In the genomic region with DNA sequence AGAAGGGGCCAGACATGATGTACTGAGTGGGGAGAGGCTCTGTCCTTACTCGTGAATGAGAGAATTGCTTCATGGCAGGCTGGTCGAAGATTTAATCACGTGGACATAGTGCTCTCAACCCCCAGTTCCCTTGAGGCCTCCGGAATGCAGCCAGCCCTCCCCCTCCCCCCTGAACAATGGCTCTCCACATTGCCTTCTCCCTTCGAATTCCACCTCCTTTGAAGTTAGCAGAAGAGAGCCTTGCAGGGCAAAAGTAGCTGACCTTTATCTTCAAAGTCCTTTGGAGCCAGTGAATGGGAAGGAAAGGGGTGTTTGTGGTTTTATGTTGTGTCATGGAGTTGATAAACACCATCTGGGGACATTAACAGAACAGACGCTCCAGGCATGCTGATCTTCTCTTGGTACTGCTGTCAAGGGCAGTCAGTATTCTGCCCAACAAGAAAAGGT, we compare ENCODE assay signal across 12 mouse cellular contexts.
A peak's percentile ranks its signal among the peaks of the same experiment; 100 is the strongest.
DNase-seq lines count a peak whose midpoint lies in the region; ATAC-seq and TF ChIP-seq lines count a peak whose summit lies in the region.
"Had no signal": no experiment of that assay in that cellular context is flagged by ENCODE, and none has a peak within 500 bp of the region (broad histone marks: within the 10 kb centered on the region; RNA-seq: fewer than 3 reads in every experiment).

No protein-coding gene starts in this region.

- no peaks in the 10 kb centered on the region for H3K4me1 ChIP-seq in ES-Bruce4 (ENCODE audit: control insufficient read depth, insufficient read depth, low read length)
- H3K4me1 ChIP-seq in embryonic facial prominence, embryonic 14.5 days (ENCODE audit: control insufficient read depth, insufficient read depth, low read length) = no peaks in the 10 kb centered on the region
- H3K4me1 ChIP-seq: heart, embryonic 13.5 days; limb, embryonic 15.5 days had no signal

- H3K9me3 ChIP-seq in ES-Bruce4 (replicated peaks; ENCODE audit: control insufficient read depth, insufficient read depth, low read length, poor library complexity, severe bottlenecking) = no peaks in the 10 kb centered on the region
- no peaks in the 10 kb centered on the region for H3K9me3 ChIP-seq in embryonic facial prominence, embryonic 14.5 days (ENCODE audit: control insufficient read depth, low read length)
- H3K9me3 ChIP-seq: G1E; heart, embryonic 13.5 days; limb, embryonic 15.5 days had no signal

- no peak for TF ChIP-seq CTCF in ES-Bruce4 (IDR thresholded peaks at IDR 0.05; ENCODE audit: low read depth, low read length)

- no peak overlapping the region for H3K27ac ChIP-seq in ES-Bruce4 (ENCODE audit: insufficient read depth, low read length)
- H3K27ac ChIP-seq in embryonic facial prominence, embryonic 14.5 days (replicated peaks; ENCODE audit: low read depth, low read length) = no peak overlapping the region
- H3K27ac ChIP-seq: heart, embryonic 13.5 days; limb, embryonic 15.5 days had no signal

- 0 out of 2 replicates have a peak, but pooled peaks have one; percentile 42 for TF ChIP-seq EP300 in ES-Bruce4 (IDR thresholded peaks at IDR 0.05; ENCODE audit: insufficient read depth, low read depth, low read length)

- no peaks in the 10 kb centered on the region for H3K27me3 ChIP-seq in ES-Bruce4 (ENCODE audit: control insufficient read depth, insufficient read depth, low read length, poor library complexity, severe bottlenecking)
- peaks cover 7% of the 10 kb centered on the region for H3K27me3 ChIP-seq in embryonic facial prominence, embryonic 14.5 days (replicated peaks; ENCODE audit: control insufficient read depth, insufficient read depth, low read length)
- H3K27me3 ChIP-seq: heart, embryonic 13.5 days; limb, embryonic 15.5 days had no signal

- no peak overlapping the region for H3K9ac ChIP-seq in ES-Bruce4 (ENCODE audit: low read depth, poor library complexity, severe bottlenecking)
- H3K9ac ChIP-seq in embryonic facial prominence, embryonic 14.5 days (ENCODE audit: low read depth, low read length) = no peak overlapping the region
- H3K9ac ChIP-seq: heart, embryonic 13.5 days; limb, embryonic 15.5 days had no signal

- H3K36me3 ChIP-seq in ES-Bruce4 (ENCODE audit: control insufficient read depth, insufficient read depth, low read length, poor library complexity, severe bottlenecking) = no peaks in the 10 kb centered on the region
- H3K36me3 ChIP-seq in embryonic facial prominence, embryonic 14.5 days (ENCODE audit: control insufficient read depth, insufficient read depth, low read length) = no peaks in the 10 kb centered on the region
- H3K36me3 ChIP-seq: G1E; heart, embryonic 13.5 days; limb, embryonic 15.5 days had no signal

- no peak for TF ChIP-seq POLR2A in ES-Bruce4 (IDR thresholded peaks at IDR 0.05; ENCODE audit: insufficient read depth, low read length)

- DNase-seq in heart, adult 11 months = peak; percentile 90
- no peak for DNase-seq in heart, adult 9 months (ENCODE audit: low spot score in 2 of 2)
- DNase-seq in embryonic facial prominence, embryonic 14.5 days (ENCODE audit: low spot score) = peak; percentile 9
- peak; percentile 14 for DNase-seq in lung, postnatal 36 days
- no peak for DNase-seq in thymus, adult 18-20 months
- no peak for DNase-seq in cerebellum, adult 18-20 months
- no peak for DNase-seq in cerebellum, adult 8-10 months
- DNase-seq: cerebellum, adult 9-10 months had no signal

- no peak for ATAC-seq in embryonic facial prominence, embryonic 14.5 days (ENCODE audit: low read depth)

- WGBS in embryonic facial prominence, embryonic 14.5 days = 17% methylated on average over 6 of the region's 6 CpGs

- H3K4me3 ChIP-seq in ES-Bruce4 (ENCODE audit: low read depth, low read length) = no peak overlapping the region
- no peak overlapping the region for H3K4me3 ChIP-seq in embryonic facial prominence, embryonic 14.5 days (ENCODE audit: low read depth, low read length)
- H3K4me3 ChIP-seq: heart, embryonic 13.5 days; limb, embryonic 15.5 days had no signal

- no peak overlapping the region for H3K4me2 ChIP-seq in embryonic facial prominence, embryonic 14.5 days (ENCODE audit: low read depth, low read length)
- H3K4me2 ChIP-seq: heart, embryonic 13.5 days; limb, embryonic 15.5 days had no signal

Comparison
In these comparisons a context has a peak if more than half of its experiments do, and no peak if none do; other contexts are left out.
1. DNase-seq: peak in heart, adult 11 months (single experiment), embryonic facial prominence, embryonic 14.5 days (single experiment) and lung, postnatal 36 days (single experiment); none in heart, adult 9 months (0 of 2), thymus, adult 18-20 months (0 of 2), cerebellum, adult 18-20 months (0 of 2) and cerebellum, adult 8-10 months (single experiment).